Mouse (Mus musculus): ENCODE data around the gene Rasgrp4. TPM values are rescaled to one million over a fixed set of nuclear protein-coding genes. Genes with fewer than 3 reads are reported as not detected.

The Rasgrp4 gene
- polyA plus RNA-seq (2012; rRNA removed), result 0.31 and 1.1 TPM in 2 replicates

GRCm38 (mm10) chr7:29134693-29135386 is at the start of gene Rasgrp4:
TSS of gene Rasgrp4 (plus strand) at chr7:29134851.
- H3K36me3 ChIP-seq (ENCODE audit: control insufficient read depth, insufficient read depth, low read length), result no peaks in the 10 kb centered on the region
- H3K27me3 ChIP-seq (ENCODE audit: control insufficient read depth, insufficient read depth, low read length), result no peaks in the 10 kb centered on the region
- H3K27ac ChIP-seq (ENCODE audit: control insufficient read depth, insufficient read depth, low read depth, low read length), result no peak within 1 kb of the TSS
- TF ChIP-seq CTCF (IDR thresholded peaks at IDR 0.05; ENCODE audit: control insufficient read depth, insufficient read depth, insufficient replicate concordance, low read depth, low read length), result no peak
- no peak for TF ChIP-seq POLR2A (IDR thresholded peaks at IDR 0.05; ENCODE audit: control insufficient read depth, low read depth, low read length)
- peaks cover 4% of the 10 kb centered on the region for H3K4me1 ChIP-seq (ENCODE audit: control insufficient read depth, insufficient read depth, low read length)
- H3K4me3 ChIP-seq (ENCODE audit: control insufficient read depth, low read depth, low read length), result no peak within 1 kb of the TSS

- no peak overlapping the region for H3K4me3 ChIP-seq (ENCODE audit: control insufficient read depth, low read depth, low read length)
Observed at GRCm38 (mm10) chr7:29085981-29086380, 48.7 kb upstream of the Rasgrp4 start.

GRCm38 (mm10) chr7:29086902-29087301 is 47.7 kb upstream of the Rasgrp4 start:
- Histone ChIP-seq H3K36me3 (ENCODE audit: control insufficient read depth, insufficient read depth, low read length) (no peaks in the 10 kb centered on the region), H3K4me3 (ENCODE audit: control insufficient read depth, low read depth, low read length) (no peak overlapping the region), H3K27ac (ENCODE audit: control insufficient read depth, insufficient read depth, low read depth, low read length) (no peak overlapping the region), H3K27me3 (ENCODE audit: control insufficient read depth, insufficient read depth, low read length) (no peaks in the 10 kb centered on the region), H3K4me1 (ENCODE audit: control insufficient read depth, insufficient read depth, low read length) (peaks cover 18% of the 10 kb centered on the region)
- TF ChIP-seq CTCF (IDR thresholded peaks at IDR 0.05; ENCODE audit: control insufficient read depth, insufficient read depth, insufficient replicate concordance, low read depth, low read length), result no peak
- TF ChIP-seq POLR2A (IDR thresholded peaks at IDR 0.05; ENCODE audit: control insufficient read depth, low read depth, low read length), result no peak

More at GRCm38 (mm10) chr7:29085981-29086380, 48.7 kb upstream of the Rasgrp4 start:
- H3K27me3 ChIP-seq (ENCODE audit: control insufficient read depth, insufficient read depth, low read length), result no peaks in the 10 kb centered on the region
- peaks cover 18% of the 10 kb centered on the region for H3K4me1 ChIP-seq (ENCODE audit: control insufficient read depth, insufficient read depth, low read length)
- TF ChIP-seq CTCF (IDR thresholded peaks at IDR 0.05; ENCODE audit: control insufficient read depth, insufficient read depth, insufficient replicate concordance, low read depth, low read length) (no peak), POLR2A (IDR thresholded peaks at IDR 0.05; ENCODE audit: control insufficient read depth, low read depth, low read length) (no peak)
- no peak overlapping the region for H3K27ac ChIP-seq (ENCODE audit: control insufficient read depth, insufficient read depth, low read depth, low read length)
- no peaks in the 10 kb centered on the region for H3K36me3 ChIP-seq (ENCODE audit: control insufficient read depth, insufficient read depth, low read length)

- Histone ChIP-seq H3K4me3 (ENCODE audit: control insufficient read depth, low read depth, low read length) (no peak overlapping the region), H3K4me1 (ENCODE audit: control insufficient read depth, insufficient read depth, low read length) (peaks cover 18% of the 10 kb centered on the region), H3K36me3 (ENCODE audit: control insufficient read depth, insufficient read depth, low read length) (no peaks in the 10 kb centered on the region), H3K27ac (ENCODE audit: control insufficient read depth, insufficient read depth, low read depth, low read length) (no peak overlapping the region), H3K27me3 (ENCODE audit: control insufficient read depth, insufficient read depth, low read length) (no peaks in the 10 kb centered on the region)
- no peak for TF ChIP-seq POLR2A (IDR thresholded peaks at IDR 0.05; ENCODE audit: control insufficient read depth, low read depth, low read length)
- TF ChIP-seq CTCF (IDR thresholded peaks at IDR 0.05; ENCODE audit: control insufficient read depth, insufficient read depth, insufficient replicate concordance, low read depth, low read length), result no peak
Observed at GRCm38 (mm10) chr7:29088817-29089216, 45.8 kb upstream of the Rasgrp4 start.

GRCm38 (mm10) chr7:29097131-29097530 is 37.5 kb upstream of the Rasgrp4 start:
- Histone ChIP-seq H3K4me3 (ENCODE audit: control insufficient read depth, low read depth, low read length) (no peak overlapping the region), H3K36me3 (ENCODE audit: control insufficient read depth, insufficient read depth, low read length) (no peaks in the 10 kb centered on the region), H3K27ac (ENCODE audit: control insufficient read depth, insufficient read depth, low read depth, low read length) (no peak overlapping the region), H3K27me3 (ENCODE audit: control insufficient read depth, insufficient read depth, low read length) (no peaks in the 10 kb centered on the region), H3K4me1 (ENCODE audit: control insufficient read depth, insufficient read depth, low read length) (peaks cover 3% of the 10 kb centered on the region; the same call in 1 of the 2 replicates)
- TF ChIP-seq CTCF (IDR thresholded peaks at IDR 0.05; ENCODE audit: control insufficient read depth, insufficient read depth, insufficient replicate concordance, low read depth, low read length) (no peak), POLR2A (IDR thresholded peaks at IDR 0.05; ENCODE audit: control insufficient read depth, low read depth, low read length) (no peak)

- no peaks in the 10 kb centered on the region for H3K36me3 ChIP-seq (ENCODE audit: control insufficient read depth, insufficient read depth, low read length)
- H3K27ac ChIP-seq (ENCODE audit: control insufficient read depth, insufficient read depth, low read depth, low read length), result no peak overlapping the region
- H3K4me1 ChIP-seq (ENCODE audit: control insufficient read depth, insufficient read depth, low read length), result peaks cover 3% of the 10 kb centered on the region; the same call in 1 of the 2 replicates
- no peak overlapping the region for H3K4me3 ChIP-seq (ENCODE audit: control insufficient read depth, low read depth, low read length)
- no peaks in the 10 kb centered on the region for H3K27me3 ChIP-seq (ENCODE audit: control insufficient read depth, insufficient read depth, low read length)
- TF ChIP-seq CTCF (IDR thresholded peaks at IDR 0.05; ENCODE audit: control insufficient read depth, insufficient read depth, insufficient replicate concordance, low read depth, low read length) (no peak), POLR2A (IDR thresholded peaks at IDR 0.05; ENCODE audit: control insufficient read depth, low read depth, low read length) (no peak)
Observed at GRCm38 (mm10) chr7:29101286-29102017, 33.2 kb upstream of the Rasgrp4 start.
